Mouse (Mus musculus) MEL (cell line): ENCODE results near the gene Smarca4. TPM values are rescaled to one million over a fixed set of nuclear protein-coding genes. Genes with fewer than 3 reads are reported as not detected.

Source experiments
- DNase-seq: peaks from one replicate; pipeline ENCODE4 v3.0.0; 2011; ENCODE audit warnings: low read depth, low spot score
- H3K27ac ChIP-seq: 2 replicates; pipeline ENCODE4 v1.5.1; 2012; ENCODE audit warnings: low read depth, mild to moderate bottlenecking, control low read depth, low read length, moderate library complexity; ENCODE audit not compliant: control insufficient read depth
- H3K27me3 ChIP-seq, 2 experiments: fragments of 150-350 bp in 1 of 2; sonication (generic) in 1 of 2; 2 replicates each; pipeline ENCODE4 v1.6.1; 2012; ENCODE audit warnings: low read length in 2 of 2, mild to moderate bottlenecking in 2 of 2, improper control_type of control experiment in 1 of 2, moderate library complexity in 1 of 2; ENCODE audit not compliant: insufficient read depth in 2 of 2, control insufficient read depth in 1 of 2
- H3K36me3 ChIP-seq, 2 experiments: 2 replicates each; pipeline ENCODE4 v1.6.1; 2012 to 2014; ENCODE audit warnings: low read length in 2 of 2, improper control_type of control experiment in 1 of 2, inconsistent platforms in 1 of 2, mild to moderate bottlenecking in 1 of 2; ENCODE audit not compliant: insufficient read depth in 2 of 2, control insufficient read depth in 1 of 2
- H3K4me1 ChIP-seq, 2 experiments: fragments of 150-350 bp in 1 of 2; sonication (generic) in 1 of 2; 2 replicates each; pipeline ENCODE4 v1.6.1; 2012; ENCODE audit warnings: low read length in 2 of 2, improper control_type of control experiment in 1 of 2, mild to moderate bottlenecking in 1 of 2; ENCODE audit not compliant: insufficient read depth in 2 of 2, control insufficient read depth in 1 of 2
- H3K4me3 ChIP-seq, 2 experiments: fragments of 150-350 bp in 1 of 2; sonication (generic) in 1 of 2; 2 replicates each; pipeline ENCODE4 v1.5.1; 2012; ENCODE audit warnings: low read depth in 2 of 2, low read length in 2 of 2, mild to moderate bottlenecking in 2 of 2, moderate library complexity in 2 of 2, control low read depth in 1 of 2, improper control_type of control experiment in 1 of 2; ENCODE audit not compliant: control insufficient read depth in 1 of 2, insufficient read depth in 1 of 2
- H3K79me2 ChIP-seq: 2 replicates; pipeline ENCODE4 v1.6.1; 2012; ENCODE audit warnings: mild to moderate bottlenecking, low read length, moderate library complexity; ENCODE audit not compliant: control insufficient read depth, poor library complexity, insufficient read depth
- H3K9ac ChIP-seq: 2 replicates; pipeline ENCODE4 v1.6.1; 2012; ENCODE audit warnings: low read depth, mild to moderate bottlenecking, control low read depth, low read length, moderate library complexity; ENCODE audit not compliant: control insufficient read depth, poor library complexity, severe bottlenecking
- H3K9me3 ChIP-seq: fragments of 150-350 bp; sonication (generic); replicated peaks from 2 replicates; pipeline ENCODE4 v1.6.1; 2012; ENCODE audit warnings: mild to moderate bottlenecking, low read length, improper control_type of control experiment, moderate library complexity; ENCODE audit not compliant: insufficient read depth
- ELF1 ChIP-seq: IDR thresholded peaks from 2 replicates; pipeline ENCODE4 v1.6.1; 2014; ENCODE audit warnings: low read depth, mild to moderate bottlenecking, inconsistent platforms, low read length, improper control_type of control experiment, moderate library complexity
- ETS1 ChIP-seq: IDR thresholded peaks from 2 replicates; pipeline ENCODE4 v1.6.1; 2012; ENCODE audit warnings: low read depth, mild to moderate bottlenecking, inconsistent platforms, low read length, improper control_type of control experiment, moderate library complexity
- GATA1 ChIP-seq: IDR thresholded peaks from 2 replicates; pipeline ENCODE4 v1.6.1; 2011; ENCODE audit warnings: low read depth, low read length, improper control_type of control experiment
- KAT2A ChIP-seq: conservative IDR thresholded peaks from 2 replicates; pipeline ENCODE4 v1.6.1; 2012; ENCODE audit warnings: low read depth, low read length, improper control_type of control experiment, inconsistent platforms
- MXI1 ChIP-seq: IDR thresholded peaks from 2 replicates; pipeline ENCODE4 v1.6.1; 2011; ENCODE audit warnings: mild to moderate bottlenecking, low read depth, low read length, improper control_type of control experiment
- MYB ChIP-seq: IDR thresholded peaks from 2 replicates; pipeline ENCODE4 v1.6.1; 2011; ENCODE audit warnings: mild to moderate bottlenecking, low read depth, low read length, improper control_type of control experiment
- NRF1 ChIP-seq: IDR thresholded peaks from 2 replicates; pipeline ENCODE4 v1.6.1; 2014; ENCODE audit warnings: low read depth, mild to moderate bottlenecking, inconsistent platforms, low read length, improper control_type of control experiment, moderate library complexity; ENCODE audit not compliant: poor library complexity, insufficient read depth, severe bottlenecking
- POLR2A ChIP-seq, 2 experiments: IDR thresholded peaks; 2 replicates each; pipeline ENCODE4 v1.6.1; 2011 to 2012; ENCODE audit warnings: low read length in 2 of 2, mild to moderate bottlenecking in 2 of 2, control low read depth in 1 of 2, improper control_type of control experiment in 1 of 2, low read depth in 1 of 2, moderate library complexity in 1 of 2; ENCODE audit not compliant: control insufficient read depth in 1 of 2, insufficient read depth in 1 of 2, poor library complexity in 1 of 2
- UBTF ChIP-seq: IDR thresholded peaks from 2 replicates; pipeline ENCODE4 v1.6.1; 2012; ENCODE audit warnings: low read depth, mild to moderate bottlenecking, inconsistent platforms, low read length, improper control_type of control experiment, moderate library complexity, borderline replicate concordance; ENCODE audit not compliant: insufficient read depth
- polyA plus RNA-seq, 2 experiments: library from polyadenylated mRNA; stranded (reverse) in 1 of 2; unstranded in 1 of 2; fragments of >175 nt in 1 of 2; fragments of >200 nt in 1 of 2; gene quantifications; 2 replicates each; pipeline versions ENCODE4 v1.2.1 to v1.2.4; 2012; ENCODE audit warnings: low replicate concordance in 2 of 2, low read depth in 1 of 2; ENCODE audit not compliant: insufficient read length in 2 of 2, insufficient read depth in 1 of 2, missing spikeins in 1 of 2
- total RNA-seq: library from RNA; depleted of rRNA; stranded (reverse); fragments of 300-350 nt; gene quantifications from 2 replicates; pipeline ENCODE4 v1.2.3, GENCODE M21; 2012

Gene Smarca4
- total and polyA plus RNA-seq, 3 experiments, result 71.4 to 381 (median 249) TPM

GRCm38 (mm10) chr9:21726218-21726975 lies 110.4 kb downstream of the Smarca4 start:
- Histone ChIP-seq H3K27me3 (no peaks in the 10 kb centered on the region), H3K79me2 (peaks cover 60% of the 10 kb centered on the region), H3K9ac (peak overlapping the region; percentile 52; the same call in 1 of the 2 replicates), H3K4me3 (peak overlapping the region; percentile 59 to 66), H3K4me1 (peaks cover 16 to 40% of the 10 kb centered on the region in 2 experiments), H3K9me3 (no peaks in the 10 kb centered on the region)
- TF ChIP-seq KAT2A (no peak), GATA1 (peak; percentile 91)
- TF ChIP-seq, all 39 proteins: peak for 1
- H3K36me3 ChIP-seq, result peaks cover 23 to 28% of the 10 kb centered on the region in 2 experiments
- H3K27ac ChIP-seq, result no peak overlapping the region
- no peak for DNase-seq

DNA sequence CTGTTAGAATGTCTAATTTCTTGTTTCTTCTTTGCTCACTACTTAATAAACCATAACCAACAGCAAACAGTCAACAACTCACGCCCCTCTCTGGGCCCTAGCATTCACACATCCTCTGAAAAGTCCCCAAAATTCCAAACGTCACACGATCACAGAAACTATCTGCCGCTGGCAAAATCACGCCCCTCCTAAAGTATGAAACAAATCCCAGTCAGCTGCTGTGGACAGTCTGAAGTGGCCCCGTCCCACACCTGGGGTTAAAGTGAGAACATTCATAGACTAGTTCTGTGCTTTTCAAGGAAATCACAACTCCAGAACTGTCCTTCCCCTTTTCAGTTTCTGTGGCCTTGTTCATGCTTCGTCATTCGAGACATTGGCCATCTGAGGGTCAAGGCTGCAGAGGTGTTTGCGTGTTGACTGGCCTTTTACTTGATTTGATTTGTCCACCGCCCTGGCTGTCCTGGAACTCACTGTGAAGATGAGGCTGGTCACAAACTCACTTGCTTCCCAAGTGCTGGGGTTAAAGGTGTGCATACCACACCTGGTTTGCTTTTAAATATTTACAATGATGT lies 112.4 kb downstream of the Smarca4 start:
- Histone ChIP-seq H3K36me3 (peaks cover 22 to 41% of the 10 kb centered on the region in 2 experiments), H3K79me2 (peaks cover 60% of the 10 kb centered on the region)
- no peak for DNase-seq
- TF ChIP-seq GATA1, result no peak
- TF ChIP-seq MYB, result no peak
- 0 out of 2 replicates have a peak, but pooled peaks have one; percentile 5 for TF ChIP-seq UBTF
- TF ChIP-seq, all 39 proteins: peak for 1
- H3K9ac ChIP-seq, result no peak overlapping the region
- no peaks in the 10 kb centered on the region for H3K9me3 ChIP-seq
- no peak overlapping the region for H3K27ac ChIP-seq
- H3K27me3 ChIP-seq, result no peaks in the 10 kb centered on the region
- no peak overlapping the region for H3K4me3 ChIP-seq
- peaks cover 10 to 37% of the 10 kb centered on the region in 2 experiments; a peak in 3 of 4 replicates for H3K4me1 ChIP-seq

- H3K9ac ChIP-seq, result no peak overlapping the region
- H3K36me3 ChIP-seq, result peaks cover 22 to 50% of the 10 kb centered on the region in 2 experiments
- H3K27me3 ChIP-seq, result no peaks in the 10 kb centered on the region
- H3K79me2 ChIP-seq, result peaks cover 57% of the 10 kb centered on the region
- H3K4me1 ChIP-seq, result peaks cover 10 to 37% of the 10 kb centered on the region in 2 experiments; a peak in 3 of 4 replicates
- H3K9me3 ChIP-seq, result no peaks in the 10 kb centered on the region
- TF ChIP-seq KAT2A (no peak), POLR2A (IDR thresholded peaks at IDR 0.05; ENCODE audit: control insufficient read depth in 1 of 2, insufficient read depth in 1 of 2, low read depth in 1 of 2, low read length in 2 of 2, poor library complexity in 1 of 2) (0 out of 4 replicates have a peak, but pooled peaks of 1 of the 2 experiments have one; percentile 20), MXI1 (no peak), ELF1 (no peak), MYB (no peak), ETS1 (no peak), NRF1 (no peak)
- no peak overlapping the region for H3K27ac ChIP-seq
- H3K4me3 ChIP-seq, result no peak overlapping the region
- peak; percentile 59 for DNase-seq
These were observed 113.3 kb downstream of the Smarca4 start for GRCm38 (mm10) chr9:21729264-21729663.
